In the genomic region with DNA sequence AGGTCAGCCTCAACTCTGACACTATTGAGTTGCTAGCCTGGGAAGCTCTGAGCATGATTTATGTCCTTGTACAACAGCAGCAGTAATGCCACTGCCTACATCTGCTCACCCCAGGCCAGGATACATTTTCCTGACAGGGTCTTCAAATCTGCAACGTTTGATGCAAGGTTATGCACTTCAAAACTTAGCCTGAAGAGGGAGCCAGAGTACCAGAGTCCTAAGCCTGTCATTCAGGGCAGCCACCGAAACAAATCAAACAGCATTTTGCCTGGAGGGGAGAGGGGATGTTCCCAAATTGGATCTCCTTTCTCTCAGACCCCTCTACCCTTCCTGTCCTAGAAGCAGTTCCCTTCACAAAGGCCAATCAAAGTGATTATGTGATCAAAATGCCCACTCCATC, we compare ENCODE assay signal across 8 mouse cellular contexts. TPM values are rescaled to one million over a fixed set of nuclear protein-coding genes. Genes with fewer than 3 reads are reported as not detected.
DNase-seq lines count a peak whose midpoint lies in the region; ATAC-seq and TF ChIP-seq lines count a peak whose summit lies in the region.
"Had no signal": no experiment of that assay in that cellular context is flagged by ENCODE, and none has a peak within 500 bp of the region (broad histone marks: within the 10 kb centered on the region; RNA-seq: fewer than 3 reads in every experiment).

No protein-coding gene starts in this region.

- H3K4me1 ChIP-seq in neural tube, embryonic 14.5 days (ENCODE audit: control insufficient read depth, insufficient read depth, low read length) = no peaks in the 10 kb centered on the region

- intact Hi-C loops in left cerebral cortex, adult 2 months (cut with DNase I) = loop anchor here (5.0 kb wide), 3 partner anchors 193 to 293 kb away; no protein-coding TSS in a partner anchor

- H3K4me2 ChIP-seq in neural tube, embryonic 14.5 days (ENCODE audit: low read depth, low read length) = no peak overlapping the region

- DNase-seq in left cerebral cortex, adult 2 months (ENCODE audit: extremely low spot score in 1 of 2, low spot score in 2 of 2) = peak; percentile 27 to 38
- DNase-seq in left cerebral cortex, adult 11 months (ENCODE audit: low spot score) = no peak
- no peak for DNase-seq in Patski (ENCODE audit: low read depth, low spot score)
- DNase-seq in embryo, embryonic 11.5 days (ENCODE audit: low read depth, low spot score) = peak; percentile 35
- DNase-seq in layer of hippocampus, postnatal 10 days (ENCODE audit: low spot score in 2 of 2) = peak; percentile 53 to 66

- no peak overlapping the region for H3K9ac ChIP-seq in neural tube, embryonic 14.5 days (replicated peaks; ENCODE audit: low read depth, low read length)

- no peak overlapping the region for H3K4me3 ChIP-seq in left cerebral cortex, adult 2 months
- H3K4me3 ChIP-seq in neural tube, embryonic 14.5 days (ENCODE audit: low read depth, low read length) = no peak overlapping the region

- peak; percentile 42 for ATAC-seq in Patski
- ATAC-seq in neural tube, embryonic 14.5 days (ENCODE audit: low read depth) = peak; percentile 24; the same call in 1 of the 2 replicates
- ATAC-seq in monocyte, adult 5-6 weeks (replicated peaks; ENCODE audit: insufficient number of reproducible peaks, low FRiP score, low TSS enrichment, poor library complexity, severe bottlenecking) = no peak

- CTCF ChIA-PET in Patski (lab: Charles Lee) = interaction anchor here (0.8 to 1.4 kb wide), 5 partner anchors 13 to 247 kb away, joined by 3 to 5 read pairs (median 4); no protein-coding TSS in a partner anchor

- TF ChIP-seq CTCF in left cerebral cortex, adult 2 months (IDR thresholded peaks at IDR 0.05) = peak; percentile 73
- peak; percentile 91 for TF ChIP-seq CTCF in Patski (IDR thresholded peaks at IDR 0.05)

- H3K36me3 ChIP-seq in neural tube, embryonic 14.5 days (ENCODE audit: control insufficient read depth, insufficient read depth, low read length) = no peaks in the 10 kb centered on the region

- no peak overlapping the region for H3K27ac ChIP-seq in left cerebral cortex, adult 2 months
- H3K27ac ChIP-seq in neural tube, embryonic 14.5 days (ENCODE audit: low read depth, low read length) = no peak overlapping the region

- WGBS in neural tube, embryonic 14.5 days = 6% methylated on average over 2 of the region's 2 CpGs

- in situ Hi-C loops in Patski (cut with MboI; ENCODE audit: low pct_unique_long_range_greater_than_20kb) = loop anchor here (5.0 kb wide), 1 partner anchor 378 kb away; no protein-coding TSS in a partner anchor

- POLR2A ChIA-PET in Patski (lab: Charles Lee) = no interaction called here

- no peaks in the 10 kb centered on the region for H3K9me3 ChIP-seq in neural tube, embryonic 14.5 days (ENCODE audit: control insufficient read depth, low read length)

- peaks cover 22% of the 10 kb centered on the region for H3K27me3 ChIP-seq in Patski
- no peaks in the 10 kb centered on the region for H3K27me3 ChIP-seq in neural tube, embryonic 14.5 days (ENCODE audit: control insufficient read depth, insufficient read depth, low read length)

RNA-seq across cellular contexts. Expression of a gene that starts 30.1 kb away (rescaled TPM):
- total RNA-seq in left cerebral cortex, adult 2 months (2021) = not detected
- not detected for polyA plus RNA-seq in Patski (2021)
- not detected for total RNA-seq in layer of hippocampus, postnatal 10 days (2021)
- polyA plus RNA-seq in neural tube, embryonic 14.5 days (2014; fragmentation: Nextera tagmentation; extraction: Ambion mirVana) = not detected in 2 replicates
- not detected in 3 replicates for total RNA-seq in monocyte, adult 5-6 weeks (2017)
- total RNA-seq: layer of hippocampus, postnatal 36 days had no signal

RNA-seq across cellular contexts. Expression of a gene that starts 45.9 kb away (rescaled TPM):
- total RNA-seq in left cerebral cortex, adult 2 months (2021) = not detected
- not detected for polyA plus RNA-seq in Patski (2021)
- not detected for total RNA-seq in layer of hippocampus, postnatal 10 days (2021)
- polyA plus RNA-seq in neural tube, embryonic 14.5 days (2014; fragmentation: Nextera tagmentation; extraction: Ambion mirVana) = not detected in 2 replicates
- 0.19 TPM in 1 of 3 replicates, not detected in the others for total RNA-seq in monocyte, adult 5-6 weeks (2017)
- total RNA-seq: layer of hippocampus, postnatal 36 days had no signal

Comparison
In these comparisons a context has a peak if more than half of its experiments do, and no peak if none do; other contexts are left out.
1. DNase-seq: peak in left cerebral cortex, adult 2 months (2 of 2), embryo, embryonic 11.5 days (single experiment) and layer of hippocampus, postnatal 10 days (2 of 2); none in left cerebral cortex, adult 11 months (single experiment) and Patski (single experiment).